Mouse (Mus musculus) heart, embryonic 11.5 days (tissue): Measurements from ENCODE around the gene Olfr1329. TPM values are rescaled to one million over a fixed set of nuclear protein-coding genes. Genes with fewer than 3 reads are reported as not detected.

ENCODE experiments used
- polyA plus RNA-seq: library from polyadenylated mRNA; unstranded; fragments of >200 nt; fragmentation: Nextera tagmentation; extraction: Ambion mirVana; gene quantifications from 2 replicates; pipeline ENCODE4 v1.2.1, GENCODE M21; 2014

The Olfr1329 gene
- polyA plus RNA-seq, 1 experiment from 2014 or later = not detected

Other genes starting within 250 kb of the Olfr1329 start
- gene Olfr1342, start 224.7 kb downstream of the Olfr1329 start, polyA plus RNA-seq = not detected in 2 replicates
- not detected in 2 replicates for gene Olfr1341, start 213.9 kb downstream of the Olfr1329 start, polyA plus RNA-seq
- not detected in 2 replicates for gene Olfr1340, start 197.3 kb downstream of the Olfr1329 start, polyA plus RNA-seq
- not detected in 2 replicates for gene Olfr1339, start 185.3 kb downstream of the Olfr1329 start, polyA plus RNA-seq
- gene Olfr1338, start 158.7 kb downstream of the Olfr1329 start, polyA plus RNA-seq = not detected in 2 replicates
- not detected in 2 replicates for gene Olfr1337, start 134.9 kb downstream of the Olfr1329 start, polyA plus RNA-seq
- not detected in 2 replicates for gene Olfr1335, start 107.5 kb downstream of the Olfr1329 start, polyA plus RNA-seq
- gene Olfr1333, start 81.2 kb downstream of the Olfr1329 start, polyA plus RNA-seq = not detected in 2 replicates
- not detected in 2 replicates for gene Olfr1331, start 52.8 kb downstream of the Olfr1329 start, polyA plus RNA-seq
- gene Olfr1330, start 28.9 kb downstream of the Olfr1329 start, polyA plus RNA-seq = not detected in 2 replicates
- gene Olfr1328, start 21.1 kb upstream of the Olfr1329 start, polyA plus RNA-seq = 0.04 TPM in 1 of 2 replicates, not detected in the other
- gene Lao1, start 44.1 kb upstream of the Olfr1329 start, polyA plus RNA-seq = not detected in 2 replicates
- 426 and 446 TPM in 2 replicates for gene Slc2a1, start 191.2 kb upstream of the Olfr1329 start, polyA plus RNA-seq